Mouse (Mus musculus): ENCODE data around the gene Nipsnap3a.

Nipsnap3a gene

DNA sequence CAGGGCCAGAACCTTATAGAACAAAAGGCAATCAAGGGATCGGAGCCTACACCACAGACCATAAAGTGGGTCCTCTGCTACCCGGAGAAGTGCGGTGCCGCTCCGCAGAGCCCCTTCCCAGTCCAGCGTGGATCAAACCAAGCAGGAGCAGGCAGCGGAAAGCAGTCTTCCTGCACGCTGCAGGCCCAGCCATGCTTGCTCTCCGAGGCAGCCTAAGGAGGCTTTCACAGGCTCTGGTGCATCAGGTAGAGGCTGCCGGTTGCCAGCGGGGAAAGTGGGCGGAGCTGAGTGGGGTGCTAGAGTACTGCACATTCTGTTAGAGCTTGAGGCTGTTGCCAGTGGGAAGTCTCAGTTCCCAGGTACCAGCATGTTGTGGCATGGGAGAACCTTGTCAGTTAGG, at the start of gene Nipsnap3a:
Nipsnap3a (plus strand) TSS at position 25 of the 400 bp plus-strand sequence.
- 38% methylated on average over 12 of the region's 12 CpGs for WGBS

DNA sequence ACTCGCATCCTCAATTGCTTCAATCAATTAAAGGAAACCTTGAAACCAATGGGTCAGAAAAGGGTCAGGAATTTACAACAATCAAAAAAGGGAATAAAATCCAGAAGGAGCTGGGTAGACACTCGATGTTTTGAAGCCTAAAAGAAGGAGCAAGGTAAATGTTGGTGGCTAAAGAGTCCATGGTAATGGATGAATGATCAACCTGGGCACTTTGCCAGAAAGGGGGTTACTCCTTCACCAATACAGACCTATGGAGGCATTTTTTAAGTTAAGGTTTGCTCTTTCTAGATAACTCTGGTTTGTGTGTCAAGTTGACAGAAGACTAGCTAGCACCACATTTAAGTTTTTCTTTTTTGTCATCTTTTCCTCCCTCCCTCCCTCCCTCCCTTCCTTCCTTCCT, 40.1 kb upstream of the Nipsnap3a start:
- WGBS = 91% methylated on average over 2 of the region's 2 CpGs

DNA sequence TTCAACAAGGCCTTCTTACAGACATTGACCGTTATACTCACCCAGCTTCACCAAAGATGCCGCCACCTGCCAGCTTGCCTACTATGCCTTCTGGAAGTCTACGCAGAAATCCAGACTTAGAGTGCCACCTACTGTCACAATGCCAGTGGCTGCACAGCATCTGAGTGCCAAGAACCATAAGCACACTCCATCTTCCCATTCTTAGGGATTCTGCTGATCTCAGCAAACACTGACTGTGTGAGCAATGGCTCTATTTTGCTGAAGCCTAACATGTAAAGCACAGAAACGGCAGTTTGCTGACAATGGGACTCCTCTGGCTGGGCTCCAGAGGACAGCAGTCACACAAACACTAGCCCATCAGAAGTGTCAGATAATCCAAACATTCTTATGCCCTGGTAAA, 30.4 kb upstream of the Nipsnap3a start:
- WGBS = 25% methylated on average over 4 of the region's 4 CpGs

DNA sequence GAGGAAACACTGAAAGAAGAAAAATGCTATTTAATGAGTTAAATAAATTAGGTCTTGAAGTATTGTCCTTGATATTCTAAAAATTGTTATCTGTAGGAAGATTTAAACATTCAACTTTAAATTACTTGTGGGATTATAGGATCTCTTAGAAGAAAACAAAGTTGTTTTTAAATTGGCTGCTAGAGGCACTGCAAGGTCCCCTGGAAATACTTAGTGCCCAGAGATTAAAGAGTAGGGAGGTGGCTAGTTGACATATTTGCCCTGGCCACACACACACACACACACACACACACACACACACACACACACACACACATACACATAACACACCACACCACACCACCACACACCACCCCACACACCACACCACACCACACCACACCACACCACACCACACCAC, 24.8 kb upstream of the Nipsnap3a start, which contains the start of gene Olfr270:
Olfr270 (plus strand) TSS at position 301 of the 400 bp plus-strand sequence.

DNA sequence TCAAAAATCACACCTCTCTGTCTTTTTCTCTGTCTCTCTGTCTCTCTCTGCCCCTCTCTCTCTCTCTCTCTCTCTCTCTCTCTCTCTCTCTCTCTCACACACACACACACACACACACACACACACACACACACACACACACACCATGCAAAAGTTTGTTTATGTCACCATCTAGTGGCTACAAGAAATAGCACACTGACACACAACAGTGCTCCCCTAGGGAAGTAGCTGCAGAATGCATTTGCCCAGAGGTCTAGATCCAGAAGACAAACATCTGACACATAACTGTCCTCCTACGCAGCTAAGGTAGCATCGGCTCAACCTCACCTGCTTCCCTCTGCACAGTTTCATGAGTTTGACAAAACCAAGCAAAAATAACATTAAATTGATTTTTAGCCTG, 3.9 kb upstream of the Nipsnap3a start:
- 68% methylated on average over 2 of the region's 2 CpGs for WGBS

DNA sequence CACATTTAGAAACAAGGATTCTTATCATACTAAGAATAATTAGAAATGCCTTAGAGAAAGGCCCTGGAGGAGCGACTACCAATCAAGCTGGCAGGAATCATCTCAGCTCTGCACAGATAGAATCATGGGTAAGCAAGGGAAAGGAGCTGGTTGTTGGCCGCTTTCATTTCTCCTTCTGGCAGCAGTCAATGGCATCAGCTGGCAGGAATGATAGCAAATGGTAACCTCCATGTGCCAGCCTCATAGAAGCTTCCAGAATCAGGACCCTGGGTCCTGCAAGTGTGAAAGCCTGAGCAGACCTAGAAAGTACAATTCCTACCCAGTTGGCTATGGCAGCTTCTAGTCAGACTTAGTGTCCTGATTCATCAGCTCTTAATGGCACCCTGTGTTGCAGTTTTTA, 2.8 kb upstream of the Nipsnap3a start:
- 72% methylated on average over 2 of the region's 2 CpGs for WGBS

DNA sequence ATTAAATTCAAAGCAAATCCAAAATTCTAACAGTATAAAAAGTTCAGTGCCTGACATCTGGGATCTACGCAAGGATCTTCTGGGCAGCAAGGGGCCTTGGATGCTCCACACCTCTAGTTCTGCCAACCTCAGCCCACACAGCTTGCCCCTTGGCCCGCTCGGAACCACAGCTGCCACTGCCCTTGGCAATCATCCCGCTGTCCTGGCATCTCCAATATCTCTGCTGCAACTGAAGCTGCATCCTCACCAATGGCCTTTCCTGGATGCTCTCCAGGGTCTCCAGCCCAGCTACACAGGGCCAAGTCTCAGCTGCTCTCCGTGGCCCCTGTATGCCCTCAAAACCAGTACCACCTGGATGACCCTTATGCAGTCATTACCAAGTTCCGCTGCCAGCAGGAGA, 10.4 kb downstream of the Nipsnap3a start:
- 78% methylated on average over 6 of the region's 6 CpGs for WGBS

DNA sequence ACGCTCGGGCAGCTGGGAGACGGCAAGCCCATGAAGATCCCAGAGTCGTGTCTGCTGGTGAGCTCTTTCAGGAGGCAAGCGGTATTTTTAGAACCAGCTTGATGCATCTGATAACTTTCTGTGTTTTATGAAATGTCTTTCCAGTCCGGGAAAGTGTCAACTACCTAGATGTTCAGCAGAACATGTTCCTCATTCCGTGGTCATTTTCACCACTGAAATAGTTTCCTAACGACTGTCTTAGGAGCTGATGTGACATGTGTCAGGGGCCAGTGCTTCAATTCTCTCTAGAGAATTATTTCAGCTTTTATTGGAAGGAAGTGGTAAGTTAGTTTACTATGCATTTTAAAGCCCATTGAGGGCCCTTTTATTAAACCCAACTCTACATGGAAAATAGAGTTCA, 11.1 kb downstream of the Nipsnap3a start:
- 72% methylated on average over 8 of the region's 8 CpGs for WGBS

DNA sequence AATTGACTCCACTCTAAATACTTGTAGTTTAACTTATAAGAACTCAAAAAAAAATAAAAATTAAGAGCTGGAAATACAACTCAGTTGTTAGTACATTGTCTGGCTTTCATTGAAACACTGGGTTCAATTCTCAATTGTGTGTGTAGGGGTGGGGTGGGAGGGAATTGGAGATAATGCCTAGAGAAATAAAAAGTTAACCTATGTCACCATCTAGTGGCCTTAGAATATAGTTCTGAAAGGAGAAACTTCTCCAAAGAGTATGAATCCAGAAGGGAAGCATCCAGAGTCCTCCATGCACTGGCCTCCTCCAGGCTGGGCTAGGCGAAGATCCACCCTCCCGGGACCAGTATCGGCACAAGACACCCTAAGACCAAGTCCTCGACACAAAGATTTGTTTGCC, 20.1 kb downstream of the Nipsnap3a start:
- 65% methylated on average over 4 of the region's 4 CpGs for WGBS

DNA sequence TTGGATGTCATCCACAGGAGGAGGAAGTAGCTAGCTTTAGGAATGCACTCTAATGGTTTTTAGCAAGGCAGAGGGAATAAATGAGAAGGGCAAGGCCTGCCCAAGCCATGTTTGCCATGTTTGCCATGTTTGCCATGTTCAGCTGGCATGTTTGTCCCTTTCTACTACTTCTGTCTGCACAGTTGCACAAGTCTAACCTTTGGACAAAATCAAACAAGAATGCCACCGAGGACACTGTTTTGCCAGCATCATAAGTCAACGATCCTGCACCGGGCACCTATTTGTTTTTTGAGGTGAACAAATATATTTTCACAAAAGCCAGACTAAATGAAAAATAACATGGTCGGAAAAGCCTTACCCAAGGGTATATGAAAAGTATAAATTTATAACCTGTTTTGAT, 20.8 kb downstream of the Nipsnap3a start:
- whole genome bisulfite sequencing = 97% methylated on average over 4 of the region's 4 CpGs

DNA sequence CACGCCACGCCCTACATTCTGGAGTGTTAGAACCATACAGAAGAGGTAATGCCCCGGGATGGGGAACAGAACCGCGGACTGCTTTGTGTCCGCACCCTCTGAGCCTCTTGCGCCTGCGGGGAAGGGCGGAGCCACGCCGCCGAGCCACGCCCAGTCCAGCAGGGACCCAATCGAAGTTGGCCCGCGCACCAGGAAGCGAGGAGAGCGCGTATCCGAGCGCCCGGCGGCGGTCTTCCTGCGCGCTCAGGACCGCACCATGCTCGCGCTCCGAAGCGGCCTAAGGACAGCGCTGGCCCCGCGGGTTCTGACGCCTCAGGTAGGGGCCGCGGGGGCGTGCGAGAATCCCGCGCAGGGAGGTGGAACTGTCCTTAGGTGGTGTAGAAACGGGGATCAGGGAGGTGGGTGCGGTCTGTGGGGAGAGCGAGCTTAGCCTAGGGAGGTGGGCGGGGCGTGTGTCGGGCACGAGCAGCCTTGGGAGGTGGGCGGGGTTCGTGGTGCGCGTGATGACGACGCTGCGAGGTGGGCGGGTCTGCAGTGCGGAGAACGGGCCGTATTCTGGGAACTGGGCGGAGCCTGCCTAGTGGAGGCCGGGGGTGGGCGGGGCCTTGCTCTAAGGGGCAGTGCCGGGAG, 22.8 kb downstream of the Nipsnap3a start, which contains the start of gene Nipsnap3b:
Nipsnap3b (plus strand) TSS at position 149 of the 630 bp plus-strand sequence.
- WGBS = under 1% methylated on average over 63 of the region's 63 CpGs

DNA sequence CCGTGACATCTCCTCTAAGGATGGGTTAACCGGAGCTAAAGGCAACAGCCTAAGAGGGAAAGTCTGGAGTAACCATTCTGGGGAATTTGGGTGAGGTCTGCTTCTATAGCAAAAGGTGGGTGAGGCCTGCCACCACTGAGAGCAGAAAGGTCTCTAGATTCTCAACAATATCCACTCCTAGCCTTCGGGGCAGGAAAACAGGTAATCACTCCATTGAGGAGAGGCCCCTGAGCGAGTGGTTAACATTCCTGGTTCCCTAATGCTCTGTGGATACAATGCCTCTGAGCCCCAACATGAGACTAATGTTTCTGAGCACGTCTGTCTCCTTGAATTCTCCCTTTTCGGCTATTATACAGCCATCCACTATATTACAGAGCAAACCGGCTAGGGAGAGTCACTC, 25.3 kb downstream of the Nipsnap3a start:
- 93% methylated on average over 7 of the region's 7 CpGs for WGBS

DNA sequence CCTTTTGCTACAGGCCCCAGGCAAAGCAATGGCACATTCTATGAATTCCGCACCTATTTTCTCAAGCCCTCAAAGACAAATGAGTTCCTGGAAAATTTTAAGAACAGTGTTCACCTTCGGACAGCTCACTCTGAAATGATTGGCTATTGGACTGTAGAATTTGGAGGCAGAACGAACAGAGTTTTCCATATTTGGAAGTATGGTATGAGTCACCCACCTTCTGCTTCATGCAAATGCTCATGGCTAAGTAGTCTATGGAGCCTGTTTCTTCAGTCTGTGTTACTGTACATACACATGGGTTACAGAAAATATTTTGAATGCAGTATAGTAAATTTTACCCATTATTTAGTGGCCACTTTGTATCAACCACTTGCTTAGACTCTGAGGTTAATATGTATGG, 26.0 kb downstream of the Nipsnap3a start:
- 67% methylated on average over 3 of the region's 3 CpGs for WGBS

DNA sequence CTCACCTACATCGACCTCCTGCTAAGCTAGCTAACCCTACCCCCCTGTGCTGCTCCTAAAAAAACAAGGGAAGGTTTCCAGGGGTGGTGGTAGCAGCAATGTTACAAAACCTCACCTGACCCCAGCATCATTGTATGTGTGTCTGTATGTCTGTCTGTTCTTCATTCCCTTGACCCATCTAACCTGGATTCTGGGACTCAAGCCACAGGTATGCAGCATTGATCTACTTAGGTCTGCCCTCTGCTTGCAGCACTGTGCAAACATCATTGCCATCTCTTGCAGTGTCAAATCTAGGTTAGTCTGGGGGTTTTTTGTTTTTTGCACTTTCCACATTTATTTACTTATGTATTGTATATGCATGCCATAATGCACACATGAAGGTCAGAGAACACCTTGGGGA, 29.3 kb downstream of the Nipsnap3a start:
- WGBS = 97% methylated on average over 1 of the region's 1 CpGs

DNA sequence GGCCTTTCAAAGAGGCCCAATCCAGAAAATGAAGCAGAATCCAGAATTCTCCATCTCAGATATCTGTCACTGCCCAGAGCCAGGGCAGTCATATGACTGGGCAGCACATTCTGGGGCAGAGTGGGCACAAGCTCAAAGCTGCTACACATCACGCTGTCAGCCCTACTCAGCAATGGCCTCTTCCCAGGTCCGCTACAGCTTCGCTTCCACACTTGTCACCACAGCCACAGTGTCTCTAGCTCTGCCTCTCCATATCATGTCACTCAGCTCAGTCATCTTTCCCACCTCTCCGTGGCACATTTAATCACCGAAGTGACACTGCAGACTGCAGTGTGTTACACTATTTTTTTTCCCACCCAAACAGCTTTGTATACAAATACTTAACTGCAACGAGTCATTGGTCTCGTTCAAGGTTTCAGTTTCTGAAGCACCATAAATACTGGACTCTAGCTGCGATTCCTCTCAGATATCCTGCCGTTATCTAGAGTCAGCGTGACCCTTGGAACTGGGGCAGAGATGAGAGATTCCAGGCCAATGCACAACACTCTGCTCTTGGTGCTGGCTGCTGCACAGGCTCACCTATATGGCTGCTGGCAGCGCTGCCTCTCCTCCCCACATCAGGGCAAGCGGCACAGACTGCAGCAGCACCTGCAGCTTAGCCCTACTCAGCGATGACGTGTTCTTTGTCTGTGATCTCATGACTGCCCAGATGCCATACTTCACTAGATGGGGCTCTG, 34.3 kb downstream of the Nipsnap3a start:
- 92% methylated on average over 14 of the region's 14 CpGs for WGBS

DNA sequence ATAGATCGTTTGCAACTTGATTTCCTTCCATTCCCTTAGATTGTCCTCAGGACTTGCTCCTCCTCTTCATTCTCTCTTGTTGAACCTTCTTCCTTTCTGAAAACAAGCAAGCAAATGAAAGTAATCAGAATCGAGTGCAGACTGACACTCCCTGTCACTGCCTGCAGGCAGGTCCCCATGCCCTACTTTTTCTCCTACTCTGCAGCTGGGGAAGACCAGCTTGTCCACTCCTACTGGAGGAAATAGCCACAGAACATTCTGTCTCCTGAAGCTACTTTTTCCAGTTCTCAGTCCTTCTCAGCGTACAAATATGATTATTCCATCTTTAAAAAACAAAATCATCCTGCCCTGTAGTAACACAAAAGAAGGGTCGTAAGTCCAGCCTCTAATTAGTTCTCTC, 35.3 kb downstream of the Nipsnap3a start:
- 80% methylated on average over 4 of the region's 4 CpGs for WGBS

DNA sequence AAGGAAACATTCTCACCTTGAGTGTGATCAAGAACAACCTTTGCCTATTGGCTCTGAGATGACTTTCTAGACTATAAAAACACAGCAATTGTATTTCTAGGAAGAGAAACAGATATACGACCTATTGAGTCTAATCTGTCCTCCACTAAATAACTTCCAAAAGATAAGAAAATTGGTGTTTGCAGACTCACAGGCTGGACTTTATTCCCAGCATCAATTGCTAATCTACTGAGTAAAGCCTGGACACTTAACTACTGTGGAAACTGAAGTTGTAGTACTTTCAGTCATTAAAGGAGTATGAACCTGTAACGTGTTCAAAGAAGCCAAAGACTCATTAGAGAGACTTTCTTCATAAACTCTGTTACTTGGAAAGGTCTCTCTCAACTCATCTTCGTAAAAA, 38.7 kb downstream of the Nipsnap3a start:
- 87% methylated on average over 3 of the region's 3 CpGs for WGBS

DNA sequence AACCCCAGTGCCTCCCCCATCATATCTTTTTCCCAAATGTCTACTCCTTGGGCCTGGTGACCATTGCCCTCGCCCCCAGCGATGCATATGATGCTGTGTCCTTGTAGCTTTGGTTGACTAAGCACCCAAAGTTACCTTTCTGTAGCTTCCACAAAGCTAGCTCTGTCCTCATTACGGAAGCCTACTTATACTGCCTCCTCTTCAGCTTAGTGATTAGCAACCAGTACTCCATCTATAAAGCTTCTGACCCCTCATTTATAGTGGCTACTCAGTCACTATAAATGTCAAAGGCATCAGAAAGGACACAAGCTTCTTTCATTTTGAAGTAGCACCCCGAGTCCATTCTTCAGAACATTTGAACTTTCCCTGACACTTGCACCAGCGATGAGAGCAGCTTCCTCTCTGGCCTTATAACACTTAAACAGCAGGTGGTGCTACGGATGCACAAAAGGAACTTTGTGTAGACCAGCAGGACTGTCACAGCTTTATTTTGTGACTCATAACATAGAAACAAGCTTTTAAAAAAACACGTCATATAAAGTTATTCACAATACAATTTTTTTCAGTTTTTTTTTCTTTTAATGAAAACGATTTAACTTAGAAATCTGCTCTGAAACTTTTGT, 41.4 kb downstream of the Nipsnap3a start:
- WGBS = 44% methylated on average over 8 of the region's 8 CpGs

DNA sequence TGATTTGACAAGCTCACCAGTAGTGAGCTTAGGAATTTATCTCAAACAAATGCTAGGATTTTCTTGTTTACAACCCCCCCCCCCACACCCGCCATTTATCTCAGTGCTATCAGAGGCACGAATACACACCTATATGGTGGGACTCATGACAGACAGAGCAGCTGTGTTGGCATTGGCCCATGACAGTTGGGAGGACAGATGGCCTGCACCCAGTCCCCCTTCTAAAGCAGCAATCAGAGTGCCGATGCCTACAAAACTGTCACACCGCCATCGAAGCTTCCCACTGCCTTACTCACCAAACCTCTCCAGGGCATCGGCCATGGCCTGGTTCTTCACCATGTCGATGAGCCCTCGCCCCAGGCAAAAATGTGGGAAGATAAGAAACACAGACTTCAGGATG, 54.7 kb downstream of the Nipsnap3a start:
- 83% methylated on average over 8 of the region's 8 CpGs for WGBS

DNA sequence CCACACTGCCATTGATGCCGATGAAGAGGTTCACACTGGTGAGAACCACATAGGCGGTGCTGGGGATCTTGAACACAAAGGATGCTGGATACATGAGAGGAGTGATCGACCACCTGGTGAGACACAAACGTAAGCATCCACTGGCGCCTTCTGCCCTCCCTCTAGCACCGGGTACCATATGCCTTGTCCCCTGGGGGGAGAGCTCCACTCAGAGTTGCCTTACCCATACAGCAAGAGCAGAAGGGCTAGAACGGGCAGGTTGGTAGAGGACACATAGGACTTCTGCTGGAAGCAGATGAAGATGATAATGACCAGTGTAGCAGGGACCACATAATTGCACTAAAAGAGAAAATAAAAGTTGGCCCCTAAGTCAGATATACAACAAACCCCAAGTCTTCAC, 56.7 kb downstream of the Nipsnap3a start:
- WGBS = 88% methylated on average over 7 of the region's 7 CpGs

DNA sequence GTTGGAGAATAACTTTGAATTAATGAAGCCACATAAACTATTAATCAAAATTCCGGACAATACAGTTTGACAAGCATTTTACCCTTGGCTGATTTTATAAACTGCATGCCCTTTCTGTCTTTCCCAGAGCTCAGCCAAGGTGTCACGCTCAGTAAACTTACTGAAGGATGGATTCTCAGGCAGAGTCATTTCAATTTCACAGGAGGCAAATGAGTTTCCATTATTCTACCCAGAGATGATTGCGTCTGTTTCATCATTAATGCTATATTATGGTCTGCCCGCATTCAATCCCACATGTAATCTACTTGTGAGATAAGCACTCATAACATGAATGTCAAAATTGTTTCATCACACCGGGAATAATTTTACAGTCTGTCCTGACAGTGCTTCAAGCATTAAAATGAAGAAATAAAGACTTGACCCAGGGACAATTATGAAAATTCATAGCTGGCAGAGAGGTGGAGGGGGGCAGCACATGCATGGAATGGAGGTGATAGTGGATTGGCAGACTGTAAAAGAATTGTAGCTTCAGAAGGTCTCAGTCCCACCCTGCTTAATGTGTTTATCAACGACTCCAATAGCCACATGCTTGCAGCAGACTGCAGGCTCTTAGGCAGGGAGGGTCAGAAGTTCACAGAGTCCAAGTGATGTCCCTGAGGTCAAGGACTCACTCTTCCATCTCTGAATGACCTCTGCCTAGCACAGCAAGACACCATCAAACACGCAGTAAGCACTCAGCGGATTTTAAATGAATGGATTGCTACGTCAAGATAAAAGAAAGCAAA, 57.4 kb downstream of the Nipsnap3a start:
- 88% methylated on average over 9 of the region's 9 CpGs for WGBS

Data from cerebral cortex, adult 2 months (tissue).